Mouse (Mus musculus): Measurements from ENCODE around the gene Hoxb6.

Hoxb6 gene

GRCm38 (mm10) chr11:96297968-96298635, 5.8 kb downstream of the Hoxb6 start:
- in situ Hi-C loops (cut with MboI; ENCODE audit: low sequenced_read_pairs) = loop anchor here (25.0 kb wide), 1 partner anchor 564 kb away; no protein-coding TSS in a partner anchor

DNA sequence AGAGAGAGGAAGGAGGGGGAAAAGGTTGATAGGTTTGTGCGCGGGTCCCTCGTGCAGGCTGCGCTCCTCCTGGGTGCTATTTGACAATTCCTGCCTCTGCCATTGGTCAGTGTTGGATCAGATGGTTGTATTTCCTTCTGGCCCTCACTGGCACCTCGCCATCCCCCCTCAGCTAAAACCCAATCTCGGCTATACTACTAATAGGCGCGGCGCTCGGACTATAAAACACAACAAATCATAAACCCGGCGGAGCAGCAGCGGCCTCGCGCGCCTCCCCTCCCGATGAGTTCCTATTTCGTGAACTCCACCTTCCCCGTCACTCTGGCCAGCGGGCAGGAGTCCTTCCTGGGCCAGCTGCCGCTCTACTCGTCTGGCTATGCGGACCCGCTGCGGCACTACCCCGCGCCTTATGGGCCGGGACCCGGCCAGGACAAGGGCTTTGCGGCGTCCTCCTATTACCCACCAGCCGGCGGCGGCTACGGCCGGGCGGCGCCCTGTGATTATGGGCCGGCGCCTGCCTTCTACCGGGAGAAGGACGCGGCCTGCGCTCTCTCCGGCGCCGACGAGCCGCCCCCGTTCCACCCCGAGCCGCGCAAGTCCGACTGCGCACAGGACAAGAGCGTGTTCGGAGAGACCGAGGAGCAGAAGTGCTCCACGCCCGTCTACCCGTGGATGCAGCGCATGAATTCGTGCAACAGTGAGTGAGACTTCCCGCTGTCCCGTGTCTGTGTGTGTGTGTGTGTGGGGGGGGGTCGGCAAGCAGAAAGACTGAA, 6.8 kb downstream of the Hoxb6 start:
- in situ Hi-C loops (cut with MboI; ENCODE audit: low sequenced_read_pairs) = loop anchor here (25.0 kb wide), 1 partner anchor 563 kb away; no protein-coding TSS in a partner anchor

DNA sequence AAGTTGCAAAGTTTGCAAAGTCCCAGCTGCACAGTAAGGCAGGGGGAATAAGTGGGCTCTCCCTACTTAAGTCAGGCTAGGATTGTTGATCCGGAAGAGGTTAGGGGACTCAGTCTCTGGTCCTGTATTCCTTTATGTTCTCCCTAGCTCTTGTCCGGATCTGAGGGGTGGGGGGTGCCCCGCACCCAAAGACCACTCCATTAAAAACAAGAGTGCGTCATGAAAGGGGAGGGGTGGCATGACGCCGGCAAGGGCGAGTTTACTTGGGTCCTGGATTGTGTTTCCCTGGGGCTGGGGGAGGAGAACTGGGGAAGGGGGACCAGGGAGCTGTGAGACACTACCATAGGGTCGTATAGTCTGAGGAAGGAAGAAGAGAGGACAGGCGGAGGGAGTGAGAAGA, 7.5 kb downstream of the Hoxb6 start:
- in situ Hi-C loops (cut with MboI; ENCODE audit: low sequenced_read_pairs) = loop anchor here (25.0 kb wide), 1 partner anchor 563 kb away; no protein-coding TSS in a partner anchor

DNA sequence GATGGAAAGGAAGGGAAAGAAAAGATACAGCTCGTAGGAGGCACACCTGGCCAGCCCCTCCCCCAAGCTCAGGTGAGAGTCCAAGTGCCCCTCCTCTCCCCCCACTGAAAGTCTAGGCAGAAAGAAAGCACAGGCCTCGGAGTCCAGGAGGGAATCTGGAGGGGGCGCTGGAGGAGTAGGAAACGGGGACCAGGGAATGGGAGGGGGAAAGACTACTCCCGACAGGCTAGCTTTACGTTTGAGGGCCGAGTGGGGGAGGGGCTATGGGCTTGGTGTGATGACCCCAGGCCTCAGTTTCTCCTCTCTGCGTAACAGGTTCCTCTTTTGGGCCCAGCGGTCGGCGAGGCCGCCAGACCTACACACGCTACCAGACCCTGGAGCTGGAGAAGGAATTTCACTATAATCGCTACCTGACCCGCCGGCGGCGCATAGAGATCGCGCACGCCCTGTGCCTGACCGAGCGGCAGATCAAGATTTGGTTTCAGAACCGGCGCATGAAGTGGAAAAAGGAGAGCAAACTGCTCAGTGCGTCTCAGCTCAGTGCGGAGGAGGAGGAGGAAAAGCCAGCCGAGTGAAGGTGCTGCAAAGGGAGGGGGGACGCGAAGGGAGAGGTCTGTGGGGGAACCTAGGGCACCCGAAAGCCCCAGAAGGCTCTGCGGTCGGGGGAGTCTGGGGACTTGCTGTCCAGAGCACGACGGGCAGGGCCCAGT, 8.2 kb downstream of the Hoxb6 start:
- in situ Hi-C loops (cut with MboI; ENCODE audit: low sequenced_read_pairs) = no loop called here

- in situ Hi-C loops (cut with MboI; ENCODE audit: low sequenced_read_pairs) = no loop called here
Measured at GRCm38 (mm10) chr11:96301064-96301431, 8.8 kb downstream of the Hoxb6 start.

DNA sequence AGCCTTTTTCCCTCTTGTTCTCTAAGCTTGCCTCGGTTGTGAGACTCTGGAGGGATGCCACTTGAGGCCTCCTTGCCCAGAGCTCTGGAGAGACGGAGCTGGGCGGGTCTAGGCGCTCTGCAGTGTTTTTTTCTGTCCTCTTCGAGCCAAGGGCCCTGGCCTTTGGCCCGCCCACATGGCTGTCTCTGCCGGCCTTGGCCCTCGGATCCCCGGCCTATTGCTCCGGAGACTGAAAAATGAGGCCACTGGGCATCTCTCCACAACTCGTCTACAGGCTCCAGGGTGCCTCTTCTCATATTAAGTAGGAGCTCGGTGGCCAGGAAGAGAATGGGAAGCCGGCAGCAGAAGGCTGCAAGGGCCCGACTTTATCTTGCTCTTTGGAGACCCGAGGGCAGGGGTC, 9.6 kb downstream of the Hoxb6 start:
- in situ Hi-C loops (cut with MboI; ENCODE audit: low sequenced_read_pairs) = no loop called here

DNA sequence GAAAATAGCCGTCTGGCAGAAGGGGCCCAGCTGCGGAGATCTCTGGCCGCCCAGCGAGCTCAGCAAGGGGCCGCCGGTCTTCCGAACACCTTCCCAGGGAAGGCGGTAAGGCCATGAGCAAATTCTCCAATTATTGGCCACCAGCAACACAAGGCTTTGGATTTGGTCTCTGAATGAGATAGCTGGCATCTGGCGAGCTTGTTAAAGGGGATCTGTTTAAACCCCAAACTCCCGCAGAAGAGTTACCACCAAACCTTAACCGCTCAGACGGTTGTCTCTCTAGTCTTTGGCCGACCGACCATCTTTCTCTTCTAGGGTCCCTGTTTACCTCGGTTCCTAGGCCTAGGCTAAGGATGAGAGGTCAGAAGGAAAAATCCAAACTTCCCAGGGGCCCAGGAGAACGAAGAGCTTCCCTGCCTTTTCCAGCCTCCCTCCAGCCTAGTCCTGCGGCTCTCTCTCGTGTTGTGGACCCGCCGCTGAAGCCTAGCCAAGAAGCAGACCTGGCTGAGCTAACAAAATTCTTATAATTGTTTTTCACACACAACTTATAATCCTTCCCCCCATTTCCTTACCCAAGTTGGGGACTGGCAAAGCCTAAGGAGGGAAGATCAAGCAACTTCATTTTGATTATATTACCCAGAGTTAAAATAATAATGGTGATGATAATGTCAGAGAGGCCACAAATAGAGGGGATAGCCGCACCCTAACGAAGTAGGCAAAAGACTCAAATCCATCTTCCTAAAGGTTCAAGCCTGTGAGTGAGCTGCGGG, 10.3 kb downstream of the Hoxb6 start:
- in situ Hi-C loops (cut with MboI; ENCODE audit: low sequenced_read_pairs) = no loop called here

DNA sequence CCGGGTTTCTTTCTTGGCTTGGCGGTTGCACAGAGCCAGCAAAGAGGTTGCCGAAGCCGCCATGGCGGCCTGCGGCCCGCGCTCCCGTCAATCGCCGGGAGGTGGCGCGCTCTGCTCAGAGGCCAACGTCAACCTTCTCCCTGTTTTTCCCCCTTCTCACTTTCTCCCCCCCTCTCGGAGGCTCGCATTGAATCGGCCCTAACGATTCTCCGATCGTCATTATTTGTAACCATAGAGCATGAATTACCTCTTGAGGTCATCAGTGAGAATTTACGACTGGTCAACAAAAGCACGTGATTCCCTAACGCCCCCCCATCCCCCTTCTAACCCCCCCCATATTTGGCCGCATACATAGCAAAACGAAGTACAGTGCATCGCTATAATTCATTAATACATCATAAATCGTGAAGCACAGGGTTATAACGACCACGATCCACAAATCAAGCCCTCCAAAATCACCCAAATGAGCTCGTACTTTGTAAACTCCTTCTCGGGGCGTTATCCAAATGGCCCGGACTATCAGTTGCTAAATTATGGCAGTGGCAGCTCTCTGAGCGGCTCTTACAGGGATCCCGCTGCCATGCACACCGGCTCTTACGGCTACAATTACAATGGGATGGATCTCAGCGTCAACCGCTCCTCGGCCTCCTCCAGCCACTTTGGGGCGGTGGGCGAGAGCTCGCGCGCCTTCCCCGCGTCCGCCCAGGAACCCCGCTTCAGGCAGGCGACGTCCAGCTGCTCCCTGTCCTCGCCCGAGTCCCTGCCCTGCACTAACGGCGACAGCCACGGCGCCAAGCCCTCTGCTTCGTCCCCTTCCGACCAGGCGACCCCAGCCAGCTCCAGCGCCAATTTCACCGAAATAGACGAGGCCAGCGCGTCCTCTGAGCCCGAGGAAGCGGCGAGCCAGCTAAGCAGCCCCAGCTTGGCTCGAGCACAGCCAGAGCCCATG, 11.1 kb downstream of the Hoxb6 start, which contains the start of gene Hoxb5:
TSS of gene Hoxb5 (plus strand) at position 186 of the 949 bp plus-strand sequence.
- in situ Hi-C loops (cut with MboI; ENCODE audit: low sequenced_read_pairs) = no loop called here

- in situ Hi-C loops (cut with MboI; ENCODE audit: low sequenced_read_pairs) = no loop called here
Measured at GRCm38 (mm10) chr11:96304381-96305195, 12.3 kb downstream of the Hoxb6 start.

GRCm38 (mm10) chr11:96305505-96306182, 13.4 kb downstream of the Hoxb6 start:
- in situ Hi-C loops (cut with MboI; ENCODE audit: low sequenced_read_pairs) = no loop called here

DNA sequence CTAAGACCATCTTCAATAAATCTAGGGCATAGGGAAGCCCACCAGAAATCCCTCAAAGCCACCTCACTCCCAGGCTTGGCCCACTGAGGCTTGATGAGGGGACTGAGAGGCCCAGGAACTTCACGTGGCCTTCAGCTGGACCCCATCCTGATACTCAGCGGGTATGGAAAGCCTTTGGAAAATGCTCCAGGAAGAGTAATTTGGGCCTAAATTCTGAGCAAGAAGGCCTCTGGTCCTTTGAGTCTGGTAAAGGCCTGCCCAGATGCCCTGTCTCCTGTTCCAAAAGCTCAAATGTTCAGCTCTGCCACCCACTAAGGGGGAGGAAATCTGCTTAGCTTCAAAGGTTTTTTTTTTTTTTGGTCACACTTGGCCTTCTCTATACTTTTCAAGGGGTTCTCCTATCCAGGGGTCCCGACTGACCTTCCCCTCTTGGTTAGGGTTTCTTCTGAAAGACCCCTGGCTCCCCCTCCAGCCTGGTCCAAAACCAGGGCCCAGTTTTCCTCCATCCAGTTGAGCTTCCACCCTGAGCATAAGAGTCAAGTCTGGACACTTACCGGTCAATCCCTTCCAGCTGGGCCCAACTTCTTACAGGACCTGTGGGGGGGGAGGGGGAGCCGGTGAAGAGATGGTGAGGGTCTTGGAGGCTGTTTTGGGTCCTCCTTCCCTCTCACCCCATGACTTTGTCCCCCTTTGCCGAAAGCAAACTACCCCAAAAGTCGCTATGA, 14.1 kb downstream of the Hoxb6 start:
- in situ Hi-C loops (cut with MboI; ENCODE audit: low sequenced_read_pairs) = no loop called here

DNA sequence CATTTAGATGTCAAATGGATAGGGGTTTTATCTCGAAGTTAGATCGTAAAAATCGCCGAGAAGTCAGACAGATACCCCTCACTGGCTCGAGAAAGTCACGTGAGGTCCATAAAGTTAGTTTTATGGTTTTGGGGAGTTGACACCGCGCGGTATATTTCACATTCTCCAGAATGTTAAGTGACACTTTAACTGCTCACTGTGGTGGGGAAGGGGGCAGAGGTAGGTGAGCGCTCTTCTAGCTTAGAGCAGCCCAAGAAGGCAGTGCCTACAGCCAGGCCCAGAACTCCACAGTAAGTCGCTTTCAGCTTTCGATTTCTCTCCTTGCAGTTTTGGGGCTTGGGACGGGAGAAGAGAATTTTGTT, 14.6 kb downstream of the Hoxb6 start:
- in situ Hi-C loops (cut with MboI; ENCODE audit: low sequenced_read_pairs) = no loop called here

- in situ Hi-C loops (cut with MboI; ENCODE audit: low sequenced_read_pairs) = no loop called here
Measured at GRCm38 (mm10) chr11:96308763-96309162, 16.5 kb downstream of the Hoxb6 start.

- in situ Hi-C loops (cut with MboI; ENCODE audit: low sequenced_read_pairs) = no loop called here
Measured at GRCm38 (mm10) chr11:96309288-96309687, 17.0 kb downstream of the Hoxb6 start.

DNA sequence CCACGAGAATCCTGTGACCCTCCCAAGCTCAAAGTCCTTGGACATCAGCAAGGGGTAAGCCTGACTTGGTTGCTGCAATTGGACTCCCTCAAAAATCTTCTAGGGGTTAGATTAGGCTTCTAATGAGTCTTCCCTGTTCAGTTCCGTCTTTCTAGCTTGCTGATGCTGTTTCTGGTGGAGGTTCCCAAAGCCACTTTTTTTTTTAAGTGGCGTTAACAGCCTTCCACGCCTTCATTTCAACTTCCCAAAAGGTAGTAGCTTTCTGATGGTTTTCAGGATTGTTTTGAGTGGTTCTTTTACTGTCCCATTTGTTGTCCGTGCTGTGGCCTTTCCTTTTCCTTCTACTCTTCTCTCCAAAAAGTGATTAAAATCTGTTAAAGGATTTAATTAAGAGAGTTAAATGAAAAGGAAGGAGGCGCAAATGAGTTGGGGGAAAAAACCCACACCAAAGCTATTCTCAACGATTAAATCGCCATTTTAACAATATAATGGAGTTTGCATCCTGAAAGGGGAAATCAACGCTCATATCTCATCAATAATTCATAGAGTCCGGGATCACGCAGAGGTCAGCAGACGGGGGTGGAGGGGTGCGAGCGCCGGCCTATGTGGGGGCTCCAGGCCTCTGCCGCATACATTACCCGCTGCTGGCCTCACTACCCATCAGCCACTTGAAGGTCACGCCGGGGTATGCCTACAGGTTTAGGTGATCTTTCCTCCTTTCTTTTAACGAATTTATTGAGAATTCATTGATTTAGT, 18.1 kb downstream of the Hoxb6 start:
- in situ Hi-C loops (cut with MboI; ENCODE audit: low sequenced_read_pairs) = no loop called here

- in situ Hi-C loops (cut with MboI; ENCODE audit: low sequenced_read_pairs) = no loop called here
Measured at GRCm38 (mm10) chr11:96311097-96311496, 18.8 kb downstream of the Hoxb6 start.
